ENCODE assay signal across 19 mouse cellular contexts in genomic region chr6:113097662-113098061, GRCm38 (mm10). TPM values are rescaled to one million over a fixed set of nuclear protein-coding genes. Genes with fewer than 3 reads are reported as not detected.
A peak's percentile ranks its signal among the peaks of the same experiment; 100 is the strongest.
DNase-seq lines count a peak whose midpoint lies in the region; TF ChIP-seq lines count a peak whose summit lies in the region.
"Had no signal": no experiment of that assay in that cellular context is flagged by ENCODE, and none has a peak within 500 bp of the region (broad histone marks: within the 10 kb centered on the region; RNA-seq: fewer than 3 reads in every experiment).

No protein-coding gene starts in this region.

- H3K9ac ChIP-seq in CH12.LX (ENCODE audit: insufficient read depth, low read depth): peak overlapping the region; percentile 39; the same call in 1 of the 2 replicates
- H3K9ac ChIP-seq: forebrain, postnatal 0 days; heart, embryonic 15.5 days; liver, embryonic 13.5 days; lung, embryonic 15.5 days had no signal

- intact Hi-C loops in heart, postnatal 36 days (cut with DNase I): no loop called here

- H3K4me2 ChIP-seq in CH12.LX (ENCODE audit: insufficient read depth, low read depth, poor library complexity, severe bottlenecking): peak overlapping the region; percentile 71
- H3K4me2 ChIP-seq: heart, embryonic 15.5 days; liver, embryonic 13.5 days; lung, embryonic 15.5 days; midbrain, embryonic 11.5 days had no signal

- TF ChIP-seq CTCF in CH12.LX (conservative IDR thresholded peaks at IDR 0.05 in 1 of 2, IDR thresholded peaks at IDR 0.05 in 1 of 2; ENCODE audit: low read depth in 2 of 2, low read length in 2 of 2): no peak

- dilution Hi-C loops in CH12.LX (cut with MboI; ENCODE audit: extremely low pct_ligation_motif_present, extremely low pct_unique_long_range_greater_than_20kb, low sequenced_read_pairs): no loop called here

- H3K9me3 ChIP-seq in CH12.LX (replicated peaks; ENCODE audit: low read length): no peaks in the 10 kb centered on the region
- H3K9me3 ChIP-seq: heart, embryonic 15.5 days; liver, embryonic 13.5 days; lung, embryonic 15.5 days had no signal

- H3K27me3 ChIP-seq in CH12.LX (replicated peaks): no peaks in the 10 kb centered on the region
- H3K27me3 ChIP-seq: heart, embryonic 15.5 days; liver, embryonic 13.5 days; lung, embryonic 15.5 days had no signal

- H3K36me3 ChIP-seq in CH12.LX (replicated peaks in 1 of 2; ENCODE audit: control insufficient read depth in 1 of 2, insufficient read depth in 1 of 2, low read length in 1 of 2): peaks cover 0 to 3% of the 10 kb centered on the region in 2 experiments
- H3K36me3 ChIP-seq: heart, embryonic 15.5 days; lung, embryonic 15.5 days had no signal

- no peak overlapping the region for H3K4me3 ChIP-seq in CH12.LX (replicated peaks in 1 of 3; ENCODE audit: low read depth in 2 of 3, low read length in 2 of 3, poor library complexity in 1 of 3)
- H3K4me3 ChIP-seq: heart, adult 2 months; heart, embryonic 15.5 days; liver, embryonic 13.5 days; lung, embryonic 15.5 days had no signal

- no peak for TF ChIP-seq POLR2A in CH12.LX (IDR thresholded peaks at IDR 0.05; ENCODE audit: low read depth, low read length)

- peak overlapping the region; percentile 28; the same call in 1 of the 2 replicates for H3K27ac ChIP-seq in CH12.LX (ENCODE audit: insufficient read depth, low read depth)
- H3K27ac ChIP-seq: heart, adult 2 months; heart, embryonic 15.5 days; kidney, postnatal 0 days; liver, embryonic 13.5 days; lung, embryonic 15.5 days had no signal

- H3K4me1 ChIP-seq in CH12.LX (ENCODE audit: control insufficient read depth in 1 of 2, insufficient read depth in 2 of 2): peaks cover 0 to 82% of the 10 kb centered on the region in 2 experiments; a peak in 2 of 4 replicates

- peaks cover 61% of the 10 kb centered on the region for H3K79me2 ChIP-seq in CH12.LX (replicated peaks; ENCODE audit: control insufficient read depth, extremely low read depth, insufficient read depth, poor library complexity, severe bottlenecking)

- DNase-seq in heart, adult 18-20 months: peak; percentile 27 to 28
- DNase-seq in heart, postnatal 36 days: no peak
- DNase-seq in 3T3-L1 (ENCODE audit: low read depth, low spot score) (peak; percentile 49), CH12.LX (ENCODE audit: extremely low read depth) (no peak)
- DNase-seq in adrenal gland, postnatal 25 days: peak; percentile 37
- DNase-seq in right cerebral cortex, postnatal 10 days (ENCODE audit: low spot score in 2 of 2): no peak
- no peak for DNase-seq in frontal cortex, postnatal 25 days (ENCODE audit: low spot score in 2 of 2)
- DNase-seq: cerebellum, postnatal 14 days; embryo, embryonic 11 days; forebrain, postnatal 0 days; left cerebral cortex, postnatal 4 days; liver, embryonic 13.5 days; retina, postnatal 1 day; right cerebral cortex, postnatal 4 days had no signal

- in situ Hi-C loops in CH12.LX (cut with MboI; ENCODE audit: low pct_ligation_motif_present, low pct_unique_long_range_greater_than_20kb, low sequenced_read_pairs): no loop called here

- no peak for TF ChIP-seq EP300 in CH12.LX (IDR thresholded peaks at IDR 0.05; ENCODE audit: low read length)

- TF ChIP-seq RAD21 in CH12.LX (IDR thresholded peaks at IDR 0.05; ENCODE audit: low read depth, low read length): no peak

TF ChIP-seq in CH12.LX, 34 proteins besides CTCF, POLR2A, EP300 and RAD21:
- TF ChIP-seq E2F4 (IDR thresholded peaks at IDR 0.05; ENCODE audit: insufficient replicate concordance, low read depth, low read length) (no peak), MAZ (IDR thresholded peaks at IDR 0.05; ENCODE audit: low read depth, low read length) (no peak), USF1 (IDR thresholded peaks at IDR 0.05; ENCODE audit: low read depth, low read length) (no peak), TCF12 (IDR thresholded peaks at IDR 0.05; ENCODE audit: low read depth, low read length) (no peak), ZKSCAN1 (IDR thresholded peaks at IDR 0.05; ENCODE audit: borderline replicate concordance, low read depth, low read length) (no peak)
TF ChIP-seq in CH12.LX: peak in this region for 0.

RNA-seq across cellular contexts. Expression of gene Setd5, which starts 20.5 kb away (rescaled TPM):
- 10 to 100 TPM; 27.0 to 31.5 TPM for total RNA-seq in heart, adult 18-20 months (2021)
- total RNA-seq in heart, postnatal 36 days (2021): 10 to 100 TPM; 34.3 to 42.0 TPM
- 56.8 and 57.7 TPM in 2 replicates for total RNA-seq in CH12.LX (2012; rRNA removed)
- total RNA-seq in CH12.LX (2014; rRNA removed): 59.6 and 67.4 TPM in 2 replicates
- polyA plus RNA-seq in CH12.LX (2012; ENCODE audit: insufficient read length, low read depth): 72.1 and 80.4 TPM in 2 replicates
- total RNA-seq in adrenal gland, postnatal 25 days (2021): 128 TPM in 2 replicates

RNA-seq across cellular contexts. Expression of gene Thumpd3, which starts 51.6 kb away (rescaled TPM):
- total RNA-seq in heart, adult 18-20 months (2021): 10 to 100 TPM; 19.8 to 22.5 TPM
- 10 to 100 TPM; 17.1 to 18.8 TPM for total RNA-seq in heart, postnatal 36 days (2021)
- total RNA-seq in CH12.LX (2012; rRNA removed): 37.1 and 43.4 TPM in 2 replicates
- 78.1 and 89.0 TPM in 2 replicates for total RNA-seq in CH12.LX (2014; rRNA removed)
- polyA plus RNA-seq in CH12.LX (2012; ENCODE audit: insufficient read length, low read depth): 66.2 and 69.3 TPM in 2 replicates
- 39.1 and 48.1 TPM in 2 replicates for total RNA-seq in adrenal gland, postnatal 25 days (2021)

Comparison
In these comparisons a context has a peak if more than half of its experiments do, and no peak if none do; other contexts are left out.
1. DNase-seq: peak in heart, adult 18-20 months (2 of 2), 3T3-L1 (single experiment) and adrenal gland, postnatal 25 days (single experiment); none in heart, postnatal 36 days (0 of 2), CH12.LX (single experiment), right cerebral cortex, postnatal 10 days (0 of 2) and frontal cortex, postnatal 25 days (0 of 2).